Mouse (Mus musculus): ENCODE results near the gene Cd99l2.

DNA sequence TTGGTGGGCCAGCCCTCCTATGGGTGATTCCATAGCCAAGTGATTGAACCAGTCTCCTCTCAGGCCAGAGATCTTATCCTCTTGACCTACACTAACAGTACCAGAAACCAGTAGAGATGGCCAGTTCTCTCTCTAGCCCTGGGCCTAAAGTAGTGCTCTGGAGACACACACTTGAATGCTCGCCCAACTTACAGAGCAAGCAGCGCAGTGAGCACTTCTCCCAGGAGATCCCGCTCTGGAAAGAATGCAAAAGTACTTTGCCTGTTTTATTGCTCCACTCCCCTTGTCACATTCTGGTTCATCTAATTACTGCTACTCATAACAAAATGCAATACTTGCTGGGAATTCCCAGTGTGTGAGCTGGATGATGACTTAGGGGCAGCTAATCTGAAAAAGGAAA is 25.2 kb downstream of the Cd99l2 start:
- no peak for TF ChIP-seq CTCF (IDR thresholded peaks at IDR 0.05; ENCODE audit: low read depth, low read length)
- TF ChIP-seq POLR2A (IDR thresholded peaks at IDR 0.05; ENCODE audit: borderline replicate concordance, low read depth, low read length): no peak
